Mouse (Mus musculus): ENCODE results near the gene Mfrp.

Mfrp gene

DNA sequence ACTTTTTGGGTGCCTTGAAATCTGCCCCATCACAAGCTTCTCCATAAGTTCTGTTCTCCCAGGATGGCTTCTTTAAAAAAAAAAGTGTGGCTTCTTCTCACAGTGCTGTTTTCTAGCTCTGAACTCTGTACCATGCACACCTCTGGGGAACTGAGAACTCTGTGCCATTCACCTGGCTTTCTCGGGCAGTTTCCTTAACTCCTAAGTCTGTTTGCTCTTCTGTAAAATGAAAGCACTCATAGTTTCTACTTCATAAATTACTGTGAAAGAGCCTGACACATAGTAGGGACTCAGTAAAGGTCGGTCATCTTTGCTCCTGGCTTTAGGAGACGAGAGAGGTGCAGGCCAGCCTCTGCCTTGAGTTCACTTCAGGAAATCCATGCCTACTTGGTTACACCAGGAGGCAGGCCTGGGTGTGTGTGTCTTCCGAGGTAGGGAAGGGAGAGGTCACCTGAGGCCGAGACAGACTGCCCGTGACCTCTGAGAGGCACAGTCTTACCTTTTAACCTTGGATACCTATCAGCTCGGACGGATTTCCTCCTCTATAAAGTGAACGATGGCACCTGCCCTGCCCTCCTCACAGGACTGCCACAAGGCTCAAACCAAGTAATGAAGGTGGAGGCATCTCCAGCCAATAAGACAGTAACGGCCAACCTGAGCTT is 23.3 kb upstream of the Mfrp start:
- DNase-seq (ENCODE audit: low spot score in 2 of 2), result no peak

DNA sequence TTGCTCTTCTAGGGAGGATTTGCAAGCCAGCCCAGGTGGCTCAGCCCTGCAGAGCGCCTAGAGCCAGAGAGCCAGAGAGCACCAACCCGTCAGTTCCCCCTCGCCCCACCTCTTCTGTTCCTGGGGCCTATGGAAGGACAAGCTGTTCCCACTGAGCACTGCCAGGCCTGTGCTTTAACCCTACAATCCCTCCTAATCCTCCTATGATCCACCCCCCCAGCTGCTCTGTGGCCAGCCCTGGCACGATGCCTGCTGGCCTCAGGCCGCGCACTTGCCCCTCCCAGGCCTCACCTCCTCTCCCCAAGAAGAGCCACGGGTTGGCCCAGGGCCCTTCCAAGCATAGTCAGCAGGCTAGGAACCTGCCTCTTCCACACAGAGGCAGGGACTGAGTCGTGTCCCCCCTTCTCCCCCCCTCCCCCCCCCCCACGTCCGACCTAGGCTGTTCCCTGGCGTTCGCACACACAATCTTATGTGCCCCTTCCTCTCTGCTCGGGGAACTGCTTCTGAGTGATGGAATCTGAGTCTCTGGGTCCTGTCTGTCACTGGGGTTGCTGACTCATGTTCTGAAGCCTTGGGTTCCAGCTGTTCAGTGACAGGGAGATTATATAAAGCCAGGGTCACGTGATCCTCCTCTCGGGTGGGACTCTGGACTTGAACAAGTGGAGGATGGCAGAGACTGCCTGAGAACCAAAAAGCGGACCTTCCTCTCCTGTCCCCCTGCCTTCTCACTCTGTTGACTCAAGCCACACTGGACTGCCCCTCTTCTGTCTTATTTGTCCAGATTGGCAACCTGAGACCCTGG is 22.4 kb upstream of the Mfrp start:
- peak in 1 of 2 experiments; percentile 84 for DNase-seq (ENCODE audit: low spot score in 2 of 2)

DNA sequence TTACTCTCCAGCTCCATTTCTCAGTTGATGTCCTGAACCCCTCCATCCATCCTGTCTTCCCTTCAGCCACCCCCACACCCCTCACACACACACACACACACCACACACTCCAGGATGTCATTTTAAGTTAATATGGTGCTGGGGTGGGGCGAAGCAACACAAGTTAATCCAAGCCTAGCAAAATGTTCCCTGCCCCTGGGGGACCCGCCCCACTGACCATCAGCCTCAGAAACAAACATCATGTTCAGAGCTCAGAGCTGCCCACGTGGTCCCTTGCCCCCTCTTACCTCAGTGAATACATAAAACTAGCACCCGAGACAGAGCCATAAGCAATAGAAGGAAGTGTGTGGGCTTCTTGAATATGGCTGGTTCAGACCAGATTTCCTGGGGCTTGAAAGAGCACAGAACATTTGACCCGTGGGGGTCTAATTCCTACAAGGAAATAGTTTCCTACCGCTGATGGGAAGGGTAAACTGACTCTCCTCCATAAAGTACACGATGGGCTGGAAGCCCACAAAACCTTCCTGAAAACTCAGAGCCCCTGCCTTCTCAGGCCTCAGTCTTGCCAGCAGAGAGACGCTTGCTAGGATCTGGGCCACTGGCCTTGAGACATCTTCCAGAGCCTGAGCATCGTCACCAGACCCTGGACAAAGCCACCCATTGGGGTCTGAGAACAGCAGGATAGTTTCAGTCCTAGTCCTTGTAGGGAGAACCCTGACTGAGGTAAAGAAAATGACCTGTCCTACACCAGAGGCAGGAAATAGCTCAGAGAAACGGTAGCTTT is 21.3 kb upstream of the Mfrp start:
- DNase-seq (ENCODE audit: low spot score in 2 of 2), result no peak

GRCm38 (mm10) chr9:44080953-44081352 is 20.6 kb upstream of the Mfrp start:
- no peak for DNase-seq (ENCODE audit: low spot score in 2 of 2)

- no peak for DNase-seq (ENCODE audit: low spot score in 2 of 2)
Observed at GRCm38 (mm10) chr9:44081581-44081980, 19.9 kb upstream of the Mfrp start.

DNA sequence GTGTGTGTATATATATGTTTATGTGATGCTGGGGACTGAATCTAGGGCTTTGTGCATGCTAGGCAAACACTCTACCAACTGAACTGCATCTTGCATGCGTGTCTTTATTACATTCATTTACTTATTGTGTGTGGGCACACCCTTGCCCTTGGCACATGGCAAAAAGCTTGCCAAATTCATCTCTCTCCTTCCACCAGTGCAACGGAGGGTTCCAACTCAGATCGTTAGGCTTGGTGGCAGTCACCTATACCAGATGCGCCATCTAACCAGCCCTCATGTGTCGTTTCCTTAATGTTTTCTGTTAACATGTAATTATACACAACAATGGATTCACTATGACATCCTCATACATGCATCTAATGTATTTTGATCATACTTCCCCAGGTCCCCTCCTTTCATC is 19.3 kb upstream of the Mfrp start:
- no peak for DNase-seq (ENCODE audit: low spot score in 2 of 2)

DNA sequence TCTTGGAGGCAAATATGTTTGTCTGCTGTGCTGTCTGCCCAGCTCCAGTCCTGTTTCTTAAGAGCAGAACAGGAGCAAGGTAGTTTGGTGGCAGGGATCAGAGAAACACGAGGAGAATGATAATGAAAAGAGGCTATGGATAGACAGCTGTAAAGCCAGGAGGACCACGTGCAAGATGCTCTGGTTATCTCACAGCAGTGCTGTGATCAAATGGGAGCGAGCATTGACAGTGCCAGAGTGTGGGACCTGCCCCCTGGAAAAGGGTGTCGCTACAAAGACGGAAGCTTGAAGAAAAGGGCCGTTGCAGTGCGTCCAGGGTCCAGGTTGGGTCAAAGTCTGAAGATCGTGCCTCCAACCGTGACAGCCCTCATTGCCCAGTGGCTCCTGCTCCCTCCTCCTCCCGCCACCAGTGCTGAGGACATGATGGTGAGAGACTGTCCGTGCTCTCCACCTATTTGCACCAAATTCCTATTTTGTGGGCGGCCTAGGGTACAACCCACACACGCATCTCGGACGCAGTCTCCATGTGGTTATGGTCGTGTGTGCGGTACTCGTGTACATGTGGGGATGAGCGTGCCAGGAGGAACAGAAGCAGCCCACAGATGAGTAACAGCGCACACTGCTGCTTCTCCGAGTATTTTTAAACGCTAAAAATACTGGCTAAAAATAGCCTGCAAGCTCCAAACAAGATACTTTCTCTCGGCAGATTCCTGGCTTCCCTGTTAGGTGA is 18.0 kb upstream of the Mfrp start:
- no peak for DNase-seq (ENCODE audit: low spot score in 2 of 2)

DNA sequence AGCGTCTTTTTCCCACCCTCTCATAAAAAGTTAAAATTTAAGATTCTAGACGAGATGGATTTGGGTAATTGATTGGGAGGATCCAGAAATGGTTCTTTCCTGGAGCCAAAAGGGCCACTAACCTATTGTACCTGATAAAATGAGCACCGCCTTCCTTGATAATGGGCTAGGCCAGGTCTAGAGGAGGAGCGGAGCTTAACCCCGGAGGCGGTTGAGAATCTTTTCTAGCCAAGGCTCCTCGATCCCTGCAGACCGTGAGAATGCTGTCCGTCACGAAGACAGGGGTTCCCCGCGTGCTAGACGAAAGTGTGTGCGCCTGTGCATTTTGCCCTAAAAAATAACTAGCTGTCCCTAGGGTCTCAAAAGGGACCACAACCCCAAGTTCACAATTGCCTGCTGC is 17.3 kb upstream of the Mfrp start:
- DNase-seq (ENCODE audit: low spot score in 2 of 2), result no peak

DNA sequence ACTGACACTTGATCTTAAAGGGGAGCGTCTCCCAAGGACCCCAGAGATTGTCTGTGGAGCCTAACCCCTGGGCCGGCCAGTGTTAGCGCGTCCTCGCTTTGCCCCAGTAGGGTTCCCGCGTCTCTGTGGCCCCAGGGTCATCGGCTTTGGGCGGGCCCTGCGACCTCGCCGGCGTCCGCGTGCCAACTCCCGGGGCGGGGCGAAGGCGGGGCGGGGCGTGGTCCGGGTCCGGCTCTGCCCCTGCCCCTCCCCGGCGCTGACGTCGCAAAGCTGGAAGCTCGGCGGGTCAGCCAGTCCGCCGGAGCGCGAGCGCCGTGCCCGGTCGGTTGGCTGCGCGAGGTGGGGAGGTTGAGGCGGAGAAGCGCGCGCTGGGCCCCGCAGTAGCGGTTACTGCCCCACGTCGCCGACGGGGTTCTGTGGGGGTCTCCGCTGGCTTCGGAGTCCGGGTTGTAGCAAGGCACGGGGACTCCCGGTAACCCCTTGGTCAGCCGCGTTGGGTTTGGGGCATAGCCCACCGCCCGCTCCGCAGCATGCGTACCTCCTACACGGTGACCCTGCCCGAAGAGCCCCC is 16.8 kb upstream of the Mfrp start:
- peak; percentile 91 to 98 for DNase-seq (ENCODE audit: low spot score in 2 of 2)

- DNase-seq (ENCODE audit: low spot score in 2 of 2), result no peak
Observed at GRCm38 (mm10) chr9:44085276-44085675, 16.3 kb upstream of the Mfrp start.

DNA sequence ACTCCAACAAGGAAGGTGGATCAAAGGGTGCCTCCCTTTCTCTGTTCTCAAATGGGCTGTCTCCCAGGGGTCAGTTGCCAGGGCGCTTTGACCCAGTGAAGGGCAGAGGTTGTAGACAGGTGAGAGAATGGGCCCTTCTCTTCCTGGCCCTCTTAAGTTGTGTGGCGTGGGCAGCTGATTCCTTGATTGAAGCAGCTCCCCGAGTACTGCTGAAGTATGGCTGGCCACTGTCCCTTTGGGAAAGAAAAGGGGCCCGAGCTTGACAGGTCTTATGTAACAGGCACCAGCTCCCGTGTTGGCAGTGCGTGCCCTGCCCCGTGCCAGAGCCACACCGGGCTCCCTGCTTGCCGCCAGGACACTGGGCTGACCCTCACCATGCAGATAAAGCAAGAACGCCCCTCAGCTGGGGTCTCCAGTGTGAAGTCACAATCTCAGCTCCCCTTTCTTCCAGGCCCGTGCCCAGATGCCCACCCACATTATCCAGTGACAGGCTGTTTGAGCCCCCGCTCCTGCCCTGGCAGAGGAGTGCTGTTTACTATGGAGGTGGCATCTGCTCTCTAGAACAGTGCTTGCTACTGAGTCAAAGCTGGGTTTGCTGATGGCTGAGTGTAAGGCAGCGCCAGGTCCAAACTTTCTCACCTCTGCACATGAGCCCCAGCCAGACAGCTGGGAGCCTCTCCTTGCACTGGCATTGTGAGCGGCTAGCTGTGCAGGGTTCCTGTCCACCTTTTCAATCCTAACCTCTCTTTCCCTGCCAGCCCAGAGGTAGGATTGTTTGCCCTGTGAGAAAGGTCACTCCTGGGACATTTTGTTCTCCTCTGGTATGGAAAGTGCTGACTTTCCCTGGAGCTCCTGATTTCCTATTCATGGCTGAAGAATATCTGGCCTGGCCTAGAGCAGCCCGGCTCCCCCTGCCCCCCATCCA is 15.5 kb upstream of the Mfrp start:
- no peak for DNase-seq (ENCODE audit: low spot score in 2 of 2)

DNA sequence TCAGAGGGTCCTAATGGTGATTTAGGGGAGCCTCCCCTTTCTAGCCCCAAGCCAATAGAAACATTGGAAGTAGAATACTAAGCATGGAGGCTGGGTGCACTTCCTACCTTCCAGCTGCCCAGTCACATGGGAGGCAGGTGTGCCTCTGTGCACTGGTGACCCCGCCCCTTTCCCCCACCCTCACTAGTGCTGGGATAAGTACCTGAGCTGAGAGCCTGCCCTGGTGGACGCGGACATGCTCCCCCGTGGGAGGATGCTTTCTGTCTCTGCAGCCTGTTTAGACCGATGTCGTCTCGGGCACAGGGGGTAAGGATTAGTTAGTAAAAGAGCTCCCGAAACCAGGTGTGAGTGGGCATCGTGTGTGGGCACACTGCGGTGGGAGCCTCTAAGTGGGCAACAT is 14.6 kb upstream of the Mfrp start:
- DNase-seq (ENCODE audit: low spot score in 2 of 2), result no peak

- no peak for DNase-seq (ENCODE audit: low spot score in 2 of 2)
Observed at GRCm38 (mm10) chr9:44087761-44088455, 13.6 kb upstream of the Mfrp start.

GRCm38 (mm10) chr9:44088877-44089608 is 12.5 kb upstream of the Mfrp start:
- DNase-seq (ENCODE audit: low spot score in 2 of 2), result no peak

- peak in 1 of 2 experiments; percentile 49 for DNase-seq (ENCODE audit: low spot score in 2 of 2)
Observed at GRCm38 (mm10) chr9:44093612-44094503, 7.7 kb upstream of the Mfrp start.

DNA sequence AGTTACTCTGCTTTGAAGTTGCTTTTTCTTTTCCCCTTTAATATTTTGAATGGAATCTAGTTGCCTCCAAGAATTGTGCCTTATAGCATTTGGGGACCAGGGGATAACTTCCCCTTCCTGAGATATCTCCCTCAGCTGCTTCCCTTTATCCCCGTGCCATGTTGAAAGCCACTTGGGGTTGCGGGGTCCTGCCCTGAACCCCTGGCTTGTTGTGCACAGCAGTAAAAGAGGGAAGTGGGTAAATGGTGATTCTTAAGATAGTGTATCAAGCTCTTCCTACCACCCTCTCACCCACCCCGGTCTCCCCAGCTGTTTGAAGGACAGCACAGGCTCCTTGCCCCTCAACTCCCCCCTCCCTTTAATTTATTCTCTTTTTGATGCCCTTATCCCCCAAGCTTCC is 6.8 kb upstream of the Mfrp start:
- no peak for DNase-seq (ENCODE audit: low spot score in 2 of 2)

DNA sequence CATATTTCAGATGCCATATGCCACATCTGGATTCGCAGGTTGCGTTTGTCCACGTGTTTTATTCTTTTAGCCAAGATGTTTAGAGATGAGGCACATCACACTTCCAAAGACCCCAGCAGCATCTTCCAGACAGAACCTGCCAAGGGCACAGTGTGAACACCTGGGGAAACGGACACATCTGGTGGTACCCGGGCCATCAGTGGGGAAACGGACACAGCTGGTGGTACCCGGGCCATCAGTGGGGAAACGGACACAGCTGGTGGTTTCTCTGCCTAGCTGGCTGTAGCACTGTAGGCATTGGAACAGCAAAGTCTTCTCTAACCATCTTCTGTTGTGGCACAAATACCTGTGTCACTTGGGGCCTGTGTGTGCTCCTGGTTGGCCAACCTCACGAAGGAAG is 5.7 kb upstream of the Mfrp start:
- DNase-seq (ENCODE audit: low spot score in 2 of 2), result no peak

DNA sequence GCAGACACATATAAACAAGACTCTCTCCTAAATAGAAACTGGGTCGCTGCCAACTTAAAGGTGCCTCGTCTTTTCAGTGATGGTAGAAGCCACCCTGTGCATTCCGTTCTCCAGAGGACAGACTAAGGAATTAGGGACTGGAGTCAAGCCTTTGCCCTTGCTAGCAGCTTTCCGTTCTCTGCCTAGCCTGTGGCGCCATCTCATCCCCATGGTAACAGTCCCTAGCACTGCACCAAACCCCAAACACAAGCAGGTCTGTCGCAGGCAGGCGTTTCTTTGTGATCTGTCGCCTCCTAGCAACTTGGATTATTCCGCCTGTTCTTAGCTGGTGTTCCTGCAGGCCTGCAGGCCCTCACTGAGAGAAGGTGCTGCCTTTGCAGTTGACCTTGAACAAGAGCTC is 5.0 kb upstream of the Mfrp start:
- DNase-seq (ENCODE audit: low spot score in 2 of 2), result no peak
